Mouse (Mus musculus) heart, postnatal 0 days (tissue): Measurements from ENCODE around the gene H2-T24. TPM values are rescaled to one million over a fixed set of nuclear protein-coding genes. Genes with fewer than 3 reads are reported as not detected.

Source experiments
- ATAC-seq: fragments of 200-750 bp; cut with Nextera tagmentation; 2 replicates; pipeline ENCODE4 v1.8.0; 2017; ENCODE audit warnings: low read depth, moderate number of reproducible peaks, moderate library complexity; ENCODE audit not compliant: insufficient read depth
- DNase-seq: peaks from one replicate; pipeline ENCODE4 v3.0.0-alpha.2; 2016; ENCODE audit warnings: low spot score
- H3K27ac ChIP-seq: fragments of 300-500 bp; sonication (generic); 2 replicates; pipeline ENCODE4 v1.5.1; 2014; ENCODE audit warnings: low read depth, mild to moderate bottlenecking
- H3K27me3 ChIP-seq: fragments of 300-500 bp; sonication (generic); 2 replicates; pipeline ENCODE4 v1.6.1; 2014; ENCODE audit warnings: low read length, mixed read lengths; ENCODE audit not compliant: control insufficient read depth, insufficient read depth
- H3K36me3 ChIP-seq: fragments of 300-500 bp; sonication (generic); replicated peaks from 2 replicates; pipeline ENCODE4 v1.6.1; 2014; ENCODE audit warnings: low read length, mixed read lengths; ENCODE audit not compliant: control insufficient read depth, insufficient read depth
- H3K4me1 ChIP-seq: fragments of 300-500 bp; sonication (generic); 2 replicates; pipeline ENCODE4 v1.6.1; 2014; ENCODE audit warnings: antibody characterized with exemption; ENCODE audit not compliant: control insufficient read depth, insufficient read depth
- H3K4me2 ChIP-seq: fragments of 300-500 bp; sonication (generic); 2 replicates; pipeline ENCODE4 v1.6.1; 2014; ENCODE audit warnings: low read depth, mild to moderate bottlenecking, low read length, moderate library complexity
- H3K4me3 ChIP-seq: fragments of 300-500 bp; sonication (generic); 2 replicates; pipeline ENCODE4 v1.5.1; 2014; ENCODE audit warnings: low read depth, low read length
- H3K9ac ChIP-seq: fragments of 300-500 bp; sonication (generic); replicated peaks from 2 replicates; pipeline ENCODE4 v1.6.1; 2014; ENCODE audit warnings: low read depth, low read length, mixed read lengths
- H3K9me3 ChIP-seq: fragments of 300-500 bp; sonication (generic); replicated peaks from 2 replicates; pipeline ENCODE4 v1.6.1; 2016; ENCODE audit warnings: low read length; ENCODE audit not compliant: control insufficient read depth
- CTCF ChIP-seq: IDR thresholded peaks from 2 replicates; pipeline ENCODE4 v1.5.1; 2016; ENCODE audit warnings: antibody characterized with exemption, control low read depth, low read depth
- EP300 ChIP-seq: IDR thresholded peaks from 2 replicates; pipeline ENCODE4 v1.6.1; 2016; ENCODE audit warnings: antibody characterized with exemption, low read depth
- WGBS: fragments of 180-500 bp; shearing (Covaris S2); extraction: QIAGEN DNeasy Blood & Tissue Kit; methylation state at CpG from one replicate; pipeline ENCODE4 v1.1.7; 2014; 5-methylcytosine and 5-hydroxymethylcytosine counted together
- polyA plus RNA-seq: library from polyadenylated mRNA; unstranded; fragments of >200 nt; fragmentation: Nextera tagmentation; extraction: Ambion mirVana; gene quantifications from 2 replicates; pipeline ENCODE4 v1.2.1, GENCODE M21; 2015
- total RNA-seq: library from RNA; depleted of rRNA; stranded (reverse); fragments of >200 nt; gene quantifications from 2 replicates; pipeline ENCODE4 v1.2.3, GENCODE M21; 2014; ENCODE audit warnings: low replicate concordance

Gene H2-T24
- total and polyA plus RNA-seq, 2 experiments from 2014 or later = 1.8 TPM; not detected in 1

DNA sequence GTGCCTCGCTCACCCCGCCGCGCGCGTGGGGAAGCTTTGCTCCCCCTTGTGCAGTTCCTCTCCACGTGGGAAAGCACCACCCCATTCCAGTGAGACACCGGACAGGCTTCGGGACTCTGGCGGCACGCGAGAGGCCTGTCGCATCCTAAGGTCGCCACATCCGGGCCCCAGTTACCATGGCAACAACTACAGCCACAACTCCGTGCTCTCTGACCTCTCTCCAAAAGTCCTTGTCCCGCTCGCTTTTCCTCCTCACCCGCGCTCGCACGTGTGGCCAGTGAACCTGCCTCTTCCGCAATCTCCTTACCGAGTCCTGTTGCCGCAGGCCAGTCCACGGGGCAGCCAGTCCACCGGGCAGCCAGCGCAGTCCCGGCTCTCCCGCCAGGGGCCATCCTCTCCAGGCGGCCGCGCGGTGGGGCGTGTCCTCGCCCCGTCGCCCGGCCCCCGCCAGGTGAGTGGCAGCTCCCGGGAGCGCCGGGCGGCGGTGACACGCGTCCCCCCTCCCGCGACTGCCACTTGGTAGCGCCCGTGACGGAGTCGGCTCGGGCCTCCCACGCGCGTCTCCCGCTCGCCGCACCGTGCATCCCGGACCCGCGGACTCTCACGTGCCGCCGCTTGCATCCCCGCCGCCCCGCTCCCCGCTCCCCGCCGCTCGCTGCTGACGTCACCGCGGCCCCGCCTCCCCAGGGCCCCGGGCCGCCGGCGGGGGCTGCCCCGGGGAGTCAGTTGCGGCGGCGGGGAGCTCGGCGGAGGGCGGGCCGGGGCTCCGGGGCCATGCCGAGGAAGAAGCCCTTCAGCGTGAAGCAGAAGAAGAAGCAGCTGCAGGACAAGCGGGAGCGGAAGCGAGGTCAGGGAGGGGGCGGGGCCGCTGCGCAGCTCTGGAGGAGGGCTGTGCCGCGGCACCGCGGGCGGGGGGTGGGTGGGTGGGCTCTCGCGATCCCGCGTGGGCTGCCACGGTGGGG, 40.7 kb downstream of the H2-T24 start, which contains the start of the genes Gnl1 and Prr3:
Gnl1 (plus strand) TSS at position 451 of the 962 bp plus-strand sequence.
Prr3 (minus strand) TSS at position 836 of the 962 bp plus-strand sequence.
- TF ChIP-seq EP300 (no peak), CTCF (no peak)
- peak within 1 kb of the TSS; percentile 89 for H3K27ac ChIP-seq
- H3K27me3 ChIP-seq = no peaks in the 10 kb centered on the region
- peak; percentile 89 for ATAC-seq
- DNase-seq = peak; percentile 90
- H3K36me3 ChIP-seq = peaks cover 40% of the 10 kb centered on the region
- H3K4me2 ChIP-seq = peak within 1 kb of the TSS; percentile 87
- H3K9ac ChIP-seq = peak within 1 kb of the TSS; percentile 73
- peak within 1 kb of the TSS; percentile 87 for H3K4me3 ChIP-seq
- H3K4me1 ChIP-seq = 0 out of 2 replicates have a peak, but pooled peaks cover 7% of the 10 kb centered on the region
- WGBS = under 1% methylated on average over 83 of the region's 109 CpGs
- H3K9me3 ChIP-seq = no peaks in the 10 kb centered on the region

DNA sequence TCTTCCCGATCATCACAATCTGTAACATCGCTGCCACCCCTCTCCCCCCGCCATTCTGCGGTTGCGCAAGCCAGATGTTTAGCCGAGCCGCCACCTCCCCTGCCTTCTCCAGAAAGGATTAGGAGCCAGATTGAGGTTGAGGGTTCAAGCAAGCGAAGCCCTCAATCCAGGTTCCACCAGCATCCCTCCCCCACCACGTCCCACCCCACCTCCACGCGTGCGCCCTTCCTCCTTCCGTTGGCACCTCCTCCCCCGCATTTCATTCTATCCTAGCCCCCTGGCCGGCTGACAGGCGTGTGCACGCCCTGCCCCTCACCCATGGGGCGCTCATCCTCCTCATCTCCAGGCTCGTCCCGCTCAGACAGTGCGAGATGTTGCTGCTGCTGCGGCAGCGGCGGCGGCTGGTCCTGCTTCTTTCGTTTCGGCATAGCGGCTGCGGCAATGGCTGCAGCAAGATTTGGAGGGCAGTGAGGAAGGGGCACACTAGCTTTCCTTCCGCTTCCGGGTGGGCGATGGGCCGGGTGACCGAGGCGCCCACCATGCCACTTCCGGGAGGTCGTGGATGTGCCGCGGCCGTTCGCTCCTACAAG, 41.5 kb downstream of the H2-T24 start:
- Histone ChIP-seq H3K4me2 (peak overlapping the region; percentile 87), H3K4me1 (0 out of 2 replicates have a peak, but pooled peaks cover 7% of the 10 kb centered on the region), H3K36me3 (peaks cover 45% of the 10 kb centered on the region), H3K27ac (peak overlapping the region; percentile 89), H3K9me3 (no peaks in the 10 kb centered on the region), H3K9ac (peak overlapping the region; percentile 73), H3K27me3 (no peaks in the 10 kb centered on the region), H3K4me3 (peak overlapping the region; percentile 87)
- WGBS = under 1% methylated on average over 41 of the region's 41 CpGs
- DNase-seq (peak; percentile 64), ATAC-seq (peak; percentile 53)
- TF ChIP-seq EP300 = no peak
- no peak for TF ChIP-seq CTCF

DNA sequence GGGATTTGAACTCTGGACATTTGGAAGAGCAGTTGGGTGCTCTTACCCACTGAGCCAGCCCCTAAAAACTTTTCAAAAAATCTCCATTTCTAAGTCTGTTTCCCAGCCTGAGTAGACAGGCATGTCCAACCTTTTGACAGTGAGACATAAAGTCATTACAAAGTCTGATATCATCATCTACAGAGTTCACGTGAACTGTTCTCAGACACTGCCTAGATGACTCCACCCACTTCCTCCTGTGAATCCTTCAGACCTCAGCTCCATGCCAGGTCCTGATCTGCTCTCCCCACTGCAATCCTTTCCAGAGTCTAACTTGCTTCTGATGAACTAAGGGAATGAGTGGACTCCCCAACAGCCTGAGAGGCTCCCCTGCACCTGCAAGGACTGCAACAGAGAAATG, 48.2 kb downstream of the H2-T24 start:
- WGBS = 23% methylated on average over 1 of the region's 1 CpGs
- no peak overlapping the region for H3K27ac ChIP-seq
- H3K4me1 ChIP-seq = peaks cover 9% of the 10 kb centered on the region
- H3K4me2 ChIP-seq = no peak overlapping the region
- no peaks in the 10 kb centered on the region for H3K9me3 ChIP-seq
- H3K9ac ChIP-seq = no peak overlapping the region
- DNase-seq (no peak), ATAC-seq (no peak)
- TF ChIP-seq CTCF (no peak), EP300 (no peak)
- peaks cover 27% of the 10 kb centered on the region for H3K36me3 ChIP-seq
- H3K4me3 ChIP-seq = no peak overlapping the region
- no peaks in the 10 kb centered on the region for H3K27me3 ChIP-seq

DNA sequence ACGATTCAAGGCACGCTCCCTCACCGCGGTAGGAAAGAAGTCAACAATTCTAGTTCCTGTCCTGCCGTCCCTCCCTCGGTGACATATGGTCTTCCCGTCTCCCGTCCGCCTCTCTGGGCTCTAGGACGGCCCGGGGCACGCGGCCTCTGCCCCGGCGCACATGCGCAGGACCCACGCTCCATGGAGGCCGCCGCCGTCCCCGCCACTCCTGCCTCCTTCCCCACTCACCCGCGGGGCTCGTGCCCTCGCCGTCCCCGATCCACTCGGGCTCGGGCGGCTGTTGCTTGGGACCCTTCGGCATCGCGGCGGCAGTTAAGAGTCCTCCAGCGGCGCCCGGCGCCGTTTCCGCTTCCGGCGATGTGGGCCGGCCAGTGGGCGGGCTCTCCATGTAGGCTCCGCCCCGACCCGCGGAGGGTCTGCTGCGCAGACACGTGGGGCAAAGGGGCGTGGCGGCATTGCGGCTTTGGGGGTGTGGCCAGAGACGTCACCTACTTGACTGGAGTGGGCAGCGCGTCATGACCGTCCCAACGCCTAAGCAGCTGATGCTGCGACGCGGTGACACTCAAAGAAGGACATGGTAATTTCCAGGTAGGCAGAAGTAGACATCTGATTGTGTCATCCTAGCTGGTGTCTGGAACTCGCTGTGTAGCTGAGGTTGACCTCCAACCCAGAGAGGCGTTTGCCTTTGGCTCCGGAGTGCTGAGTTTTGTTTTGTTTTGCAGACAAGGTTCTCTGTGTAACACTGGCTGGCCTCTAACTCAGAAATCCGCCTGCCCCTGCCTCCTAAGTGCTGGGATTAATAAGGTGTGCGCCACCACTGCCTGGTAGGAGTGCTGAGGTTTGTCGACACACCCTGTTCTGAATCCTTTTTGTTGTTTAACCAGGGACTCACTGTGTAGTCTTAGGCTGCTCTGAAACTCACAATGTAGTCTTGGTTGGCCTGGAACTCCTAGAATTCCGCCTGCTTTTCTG, 50.7 kb downstream of the H2-T24 start, which contains the start of gene Abcf1:
Abcf1 (minus strand) TSS at position 344 of the 972 bp plus-strand sequence.
- H3K4me1 ChIP-seq = peaks cover 9% of the 10 kb centered on the region
- peak within 1 kb of the TSS; percentile 82 for H3K27ac ChIP-seq
- ATAC-seq (peak; percentile 99), DNase-seq (peak; percentile 96)
- H3K4me3 ChIP-seq = peak within 1 kb of the TSS; percentile 76
- no peaks in the 10 kb centered on the region for H3K9me3 ChIP-seq
- H3K27me3 ChIP-seq = no peaks in the 10 kb centered on the region
- peaks cover 27% of the 10 kb centered on the region for H3K36me3 ChIP-seq
- H3K4me2 ChIP-seq = peak within 1 kb of the TSS; percentile 80
- peak within 1 kb of the TSS; percentile 65 for H3K9ac ChIP-seq
- no peak for TF ChIP-seq CTCF
- TF ChIP-seq EP300 = 0 out of 2 replicates have a peak, but pooled peaks have one; percentile 15
- WGBS = under 1% methylated on average over 67 of the region's 68 CpGs

DNA sequence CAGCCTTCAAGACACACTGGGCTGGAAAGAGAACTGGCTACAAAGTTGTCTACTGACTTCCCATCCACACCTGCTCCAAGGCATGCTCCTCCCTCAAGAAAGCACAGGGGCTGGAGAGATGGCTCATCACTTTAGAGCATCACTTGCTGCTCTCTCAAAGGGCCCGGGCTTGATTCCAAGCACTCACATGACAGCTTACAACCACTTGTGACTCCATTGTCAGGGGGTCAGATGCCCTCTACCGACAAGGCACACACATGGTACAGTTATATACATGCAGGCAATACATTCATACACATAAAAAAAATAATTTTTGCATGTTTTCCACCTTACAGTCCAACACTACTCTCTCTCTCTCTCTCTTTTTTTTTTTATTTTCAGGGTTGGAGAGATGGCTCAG, 52.7 kb downstream of the H2-T24 start:
- ATAC-seq = no peak
- peaks cover 9% of the 10 kb centered on the region for H3K4me1 ChIP-seq
- no peaks in the 10 kb centered on the region for H3K27me3 ChIP-seq

More for the DNA sequence above, 52.7 kb downstream of the H2-T24 start:
- Histone ChIP-seq H3K4me3 (no peak overlapping the region), H3K9me3 (no peaks in the 10 kb centered on the region), H3K36me3 (peaks cover 37% of the 10 kb centered on the region), H3K4me2 (no peak overlapping the region), H3K9ac (no peak overlapping the region), H3K27ac (no peak overlapping the region)
- 68% methylated on average over 2 of the region's 2 CpGs for WGBS
- TF ChIP-seq CTCF (no peak), EP300 (no peak)
- DNase-seq = no peak
